Mouse (Mus musculus) lung, postnatal 0 days (tissue): ENCODE measurements around the gene Gemin7.

ENCODE experiments used
- CTCF ChIP-seq: IDR thresholded peaks from 2 replicates; pipeline ENCODE4 v1.5.1; 2016; ENCODE audit warnings: antibody characterized with exemption, mild to moderate bottlenecking
- EP300 ChIP-seq: IDR thresholded peaks from 2 replicates; pipeline ENCODE4 v1.6.1; 2016; ENCODE audit warnings: antibody characterized with exemption, mild to moderate bottlenecking, control low read depth

DNA sequence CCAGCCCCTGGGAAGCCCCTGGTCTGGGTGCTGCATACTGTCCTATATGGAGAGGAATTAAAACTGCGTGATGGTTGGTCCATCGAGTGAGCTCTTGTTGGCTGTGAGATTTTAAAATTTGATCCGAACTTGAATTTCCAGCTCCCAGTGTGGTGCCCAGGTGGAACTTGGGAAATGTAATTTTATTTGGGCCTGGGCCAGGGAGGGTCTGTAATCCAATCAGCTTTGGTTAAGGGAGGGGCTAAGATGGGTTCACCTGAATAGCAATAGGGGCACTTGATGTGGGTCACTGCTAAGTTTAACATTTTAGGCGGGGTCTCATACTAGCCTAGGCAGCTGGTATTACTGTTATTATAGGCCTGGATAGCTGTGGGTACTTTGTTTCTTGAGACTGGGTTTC, 1.0 kb upstream of the Gemin7 start:
- no peak for TF ChIP-seq CTCF
- TF ChIP-seq EP300 = no peak
